8 mouse cellular contexts compared by ENCODE assay signal in genomic region chr2:35660953-35661374, GRCm38 (mm10).
DNase-seq lines count a peak whose midpoint lies in the region; ATAC-seq and TF ChIP-seq lines count a peak whose summit lies in the region.

No protein-coding gene starts in this region.

- peak overlapping the region; percentile 96 for H3K4me3 ChIP-seq in E14TG2a.4 (replicated peaks; ENCODE audit: low read length)
- peak overlapping the region; percentile 89 for H3K4me3 ChIP-seq in limb, embryonic 10.5 days
- peak overlapping the region; percentile 81 for H3K4me3 ChIP-seq in midbrain, embryonic 11.5 days (ENCODE audit: low read depth, low read length)
- peak overlapping the region; percentile 86 for H3K4me3 ChIP-seq in small intestine, adult 2 months (ENCODE audit: low read depth, low read length)

- H3K27me3 ChIP-seq in E14TG2a.4 (ENCODE audit: insufficient read depth, low read length) = peaks cover 5% of the 10 kb centered on the region
- H3K27me3 ChIP-seq in limb, embryonic 10.5 days (ENCODE audit: low read depth, poor library complexity, severe bottlenecking) = no peaks in the 10 kb centered on the region
- no peaks in the 10 kb centered on the region for H3K27me3 ChIP-seq in midbrain, embryonic 11.5 days (ENCODE audit: control insufficient read depth, insufficient read depth, low read length)
- H3K27me3 ChIP-seq in small intestine, adult 2 months (ENCODE audit: control insufficient read depth, insufficient read depth, low read length) = no peaks in the 10 kb centered on the region

- H3K9me3 ChIP-seq in E14TG2a.4 (ENCODE audit: low read length) = no peaks in the 10 kb centered on the region
- no peaks in the 10 kb centered on the region for H3K9me3 ChIP-seq in limb, embryonic 10.5 days (replicated peaks)
- no peaks in the 10 kb centered on the region for H3K9me3 ChIP-seq in midbrain, embryonic 11.5 days (ENCODE audit: control insufficient read depth, low read length)

- peak; percentile 86 to 92 for DNase-seq in adrenal gland, postnatal 36 days
- peak; percentile 53 to 68 for DNase-seq in frontal cortex, postnatal 14 days (ENCODE audit: low spot score in 2 of 2)
- peak; percentile 64 for DNase-seq in induced T-regulatory cell, adult 2 months (ENCODE audit: low read depth)
- peak; percentile 95 for DNase-seq in limb, embryonic 10.5 days (ENCODE audit: low spot score)
- DNase-seq in midbrain, embryonic 11.5 days (ENCODE audit: low spot score, missing footprints) = peak; percentile 99

- peaks cover 70% of the 10 kb centered on the region for H3K4me1 ChIP-seq in E14TG2a.4 (replicated peaks; ENCODE audit: low read depth, low read length)
- peaks cover 75% of the 10 kb centered on the region for H3K4me1 ChIP-seq in limb, embryonic 10.5 days
- peaks cover 27% of the 10 kb centered on the region for H3K4me1 ChIP-seq in midbrain, embryonic 11.5 days (ENCODE audit: control insufficient read depth, insufficient read depth, low read length)
- peaks cover 46% of the 10 kb centered on the region for H3K4me1 ChIP-seq in small intestine, adult 2 months (ENCODE audit: control insufficient read depth, insufficient read depth, insufficient read length, low read length)

- peak; percentile 16; the same call in 1 of the 2 replicates for TF ChIP-seq POLR2A in small intestine, adult 2 months (IDR thresholded peaks at IDR 0.05; ENCODE audit: low read depth, low read length)

- WGBS in limb, embryonic 10.5 days = 14% methylated on average over 28 of the region's 47 CpGs
- WGBS in midbrain, embryonic 11.5 days = under 1% methylated on average over 10 of the region's 47 CpGs
- WGBS in small intestine, adult 2 months = 4% methylated on average over 47 of the region's 47 CpGs

- peak overlapping the region; percentile 95 for H3K27ac ChIP-seq in limb, embryonic 10.5 days
- H3K27ac ChIP-seq in midbrain, embryonic 11.5 days (ENCODE audit: low read depth, low read length) = no peak overlapping the region
- H3K27ac ChIP-seq in small intestine, adult 2 months (ENCODE audit: insufficient read depth, low read depth, low read length) = peak overlapping the region; percentile 65

- H3K4me2 ChIP-seq in midbrain, embryonic 11.5 days = peak overlapping the region; percentile 87

- no peak for TF ChIP-seq CTCF in E14TG2a.4 (conservative IDR thresholded peaks at IDR 0.05; ENCODE audit: low read length)
- no peak for TF ChIP-seq CTCF in small intestine, adult 2 months (IDR thresholded peaks at IDR 0.05; ENCODE audit: extremely low read depth, insufficient read length, insufficient replicate concordance, low read depth, low read length)

- peak; percentile 82 for ATAC-seq in midbrain, embryonic 11.5 days (ENCODE audit: low FRiP score)
- no peak for ATAC-seq in inflammation-experienced regulatory T-cells, adult 6 months

- peaks cover 23% of the 10 kb centered on the region for H3K36me3 ChIP-seq in E14TG2a.4 (ENCODE audit: insufficient read depth, low read length)
- H3K36me3 ChIP-seq in limb, embryonic 10.5 days = peaks cover 14% of the 10 kb centered on the region
- H3K36me3 ChIP-seq in midbrain, embryonic 11.5 days (ENCODE audit: control insufficient read depth, insufficient read depth, low read length) = no peaks in the 10 kb centered on the region
- H3K36me3 ChIP-seq in small intestine, adult 2 months (ENCODE audit: control insufficient read depth, insufficient read depth, low read length) = no peaks in the 10 kb centered on the region

- peak overlapping the region; percentile 95 for H3K9ac ChIP-seq in midbrain, embryonic 11.5 days (ENCODE audit: low read length)
